Mouse (Mus musculus): ENCODE measurements around the gene Ackr2.

Ackr2 gene

DNA sequence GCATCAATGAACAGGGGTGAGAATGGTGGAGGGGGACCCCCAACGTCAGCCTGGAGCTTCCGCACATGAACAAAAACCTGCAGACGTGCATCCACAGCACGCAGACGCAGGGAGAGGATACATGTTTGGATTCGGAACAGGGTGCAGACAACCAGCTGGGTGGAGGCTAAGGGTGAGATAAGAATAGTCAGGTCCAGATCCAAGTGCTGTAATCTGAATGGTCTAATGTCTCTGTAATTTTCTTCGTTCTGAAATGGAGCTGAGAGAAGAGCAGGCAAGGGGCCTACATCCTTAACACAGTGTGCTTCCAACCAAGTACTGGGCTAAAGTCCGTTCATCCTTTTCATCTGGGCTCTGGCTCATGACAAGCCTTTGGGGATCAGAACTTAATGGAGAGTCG, 6.9 kb upstream of the Ackr2 start:
- peak in 1 of 2 experiments; percentile 6 for DNase-seq (ENCODE audit: low spot score in 2 of 2)

DNA sequence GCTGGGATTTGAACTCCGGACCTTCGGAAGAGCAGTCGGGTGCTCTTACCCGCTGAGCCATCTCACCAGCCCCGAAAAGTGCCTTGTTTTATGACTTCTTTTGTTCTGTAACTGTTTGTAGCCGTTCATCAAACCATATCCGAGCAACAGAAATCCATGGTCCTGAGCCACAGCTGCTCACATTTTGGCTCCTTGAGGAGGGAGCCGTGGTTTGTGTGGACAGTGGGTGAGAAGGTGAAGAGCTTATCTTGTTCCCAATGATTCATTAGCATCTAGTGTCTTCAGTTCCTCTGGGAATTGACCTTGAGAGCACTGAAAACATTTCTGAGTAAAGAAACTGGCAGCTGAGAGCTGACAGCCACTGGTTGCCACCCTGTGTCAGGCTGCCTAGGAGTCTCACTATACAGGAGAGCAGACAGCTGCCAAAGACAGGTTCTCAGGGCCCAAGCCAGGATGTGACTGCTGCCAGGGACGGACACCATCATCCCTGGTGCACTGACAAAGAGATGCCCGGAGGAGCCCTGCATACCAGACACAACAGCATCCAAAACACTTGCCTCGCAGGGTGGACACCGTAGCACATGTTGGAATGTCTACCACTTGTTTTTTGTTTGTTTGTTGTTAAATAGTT, 6.0 kb upstream of the Ackr2 start:
- peak in 1 of 2 experiments; percentile 15 for DNase-seq (ENCODE audit: low spot score in 2 of 2)

DNA sequence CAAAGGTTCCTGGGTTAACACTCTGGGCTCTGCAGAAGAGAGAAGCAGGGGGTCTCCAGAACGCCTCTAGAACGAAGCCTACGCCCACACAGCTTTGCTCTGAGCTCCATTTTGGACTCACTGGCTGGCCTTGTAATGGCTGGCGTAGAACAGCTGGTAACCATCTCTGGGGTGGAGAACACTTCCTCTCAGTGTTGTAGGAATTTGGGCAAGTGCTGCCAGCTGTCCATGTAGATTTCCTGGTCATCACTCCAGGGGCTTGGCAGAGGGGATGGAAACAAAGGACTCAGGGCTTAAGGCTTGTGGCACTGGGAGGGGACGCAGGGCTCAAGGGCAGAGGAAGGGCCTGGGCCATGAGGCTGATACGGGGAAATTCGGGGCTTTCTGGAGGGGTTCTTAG, 3.7 kb upstream of the Ackr2 start:
- DNase-seq (ENCODE audit: low spot score in 2 of 2): peak in 1 of 2 experiments; percentile 17

DNA sequence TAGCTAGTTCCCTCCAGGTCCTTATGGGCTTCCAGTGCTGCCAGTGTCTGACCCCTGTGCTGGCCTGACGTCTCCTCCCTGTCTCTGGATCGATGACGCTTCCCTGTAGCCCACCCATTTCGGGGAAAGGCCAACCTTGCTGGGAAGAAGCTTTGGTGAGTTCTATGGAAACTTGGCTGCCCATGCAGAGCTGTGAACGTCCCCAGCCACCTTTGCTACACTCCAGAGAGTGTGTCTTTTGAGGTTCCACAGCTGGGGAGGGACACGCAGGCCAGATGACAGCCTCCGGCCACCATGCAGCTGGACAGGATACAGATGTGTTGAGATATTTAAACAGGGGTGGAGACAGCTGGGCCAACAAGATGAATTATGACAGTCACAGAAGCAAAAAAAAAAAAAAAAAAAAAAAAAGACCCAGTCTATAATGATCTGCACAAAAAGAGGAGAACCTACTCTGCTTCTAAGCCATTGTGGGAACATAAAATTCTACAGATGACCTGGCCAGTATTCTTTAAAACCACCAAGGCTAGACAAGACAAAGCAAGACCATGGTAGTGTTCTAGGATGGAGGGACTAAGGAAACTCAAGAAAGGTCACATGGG, 2.7 kb upstream of the Ackr2 start:
- peak in 1 of 2 experiments; percentile 15 for DNase-seq (ENCODE audit: low spot score in 2 of 2)

DNA sequence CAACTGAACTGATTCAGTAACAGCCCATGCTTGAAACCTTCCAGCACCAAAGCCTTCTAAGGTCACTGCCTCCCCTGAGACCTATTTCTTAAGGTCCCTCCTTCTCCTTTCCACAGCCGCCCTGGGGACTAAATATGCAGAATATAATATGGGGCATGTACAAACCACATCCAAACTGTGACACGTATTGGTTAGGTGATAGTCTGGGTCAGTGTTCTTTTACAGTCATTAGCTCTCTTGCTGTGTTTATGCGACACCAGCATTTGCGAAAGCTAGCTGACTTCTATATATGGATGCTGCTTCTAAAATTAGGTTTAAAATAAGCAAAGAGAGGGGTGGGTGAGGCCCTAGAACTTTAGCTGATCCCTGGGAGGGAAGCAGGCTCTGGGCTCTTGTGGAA, 1.3 kb upstream of the Ackr2 start:
- no peak for DNase-seq (ENCODE audit: low spot score in 2 of 2)

DNA sequence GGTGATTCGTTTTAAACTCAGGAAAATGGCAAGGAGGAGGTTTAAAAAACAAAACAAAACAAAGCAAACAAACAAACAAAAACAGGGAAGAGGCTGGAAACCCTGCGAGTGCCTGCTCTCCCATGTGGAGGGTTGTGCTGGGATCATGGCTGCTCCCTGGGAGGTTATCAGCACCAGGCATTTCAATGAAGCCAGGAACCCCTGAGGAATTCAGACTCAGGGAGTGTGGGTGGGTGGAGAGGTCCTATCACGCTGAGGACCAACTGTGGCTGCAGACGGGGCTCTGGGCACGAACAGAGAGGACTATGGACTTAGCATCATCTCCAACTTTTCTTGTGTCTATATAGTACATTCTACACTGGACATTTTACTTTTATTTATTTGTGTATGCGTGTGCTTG, 1.2 kb downstream of the Ackr2 start:
- no peak for DNase-seq (ENCODE audit: low spot score in 2 of 2)

DNA sequence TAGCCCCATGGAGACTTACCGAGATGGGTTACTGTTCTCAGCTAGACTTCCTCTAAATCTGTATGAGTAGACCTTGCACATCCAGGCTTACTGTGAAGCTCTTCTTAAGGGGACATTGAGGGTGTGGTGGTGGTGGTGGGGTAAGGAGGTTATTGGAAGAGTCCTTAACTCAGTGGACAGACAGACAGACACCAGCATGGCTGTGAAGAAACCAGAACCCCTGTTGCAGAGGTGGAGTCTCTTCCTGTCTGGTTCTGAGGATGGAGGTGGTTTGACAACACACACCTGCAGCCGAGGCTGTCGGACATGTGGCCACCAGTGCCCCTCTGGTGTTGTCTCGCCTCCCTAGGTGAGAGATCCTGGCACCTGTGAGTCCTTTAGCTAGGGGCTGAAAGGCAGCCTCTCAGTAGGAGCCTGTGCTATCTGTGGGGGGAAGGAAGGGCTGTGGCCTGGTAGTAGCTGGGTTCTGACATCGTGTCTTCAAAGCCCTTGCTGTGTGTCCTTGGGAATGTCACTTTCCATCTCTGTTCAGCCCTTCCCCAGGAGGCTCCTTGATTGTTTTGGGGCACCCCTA, 2.2 kb downstream of the Ackr2 start:
- DNase-seq (ENCODE audit: low spot score in 2 of 2): peak in 1 of 2 experiments; percentile 10

DNA sequence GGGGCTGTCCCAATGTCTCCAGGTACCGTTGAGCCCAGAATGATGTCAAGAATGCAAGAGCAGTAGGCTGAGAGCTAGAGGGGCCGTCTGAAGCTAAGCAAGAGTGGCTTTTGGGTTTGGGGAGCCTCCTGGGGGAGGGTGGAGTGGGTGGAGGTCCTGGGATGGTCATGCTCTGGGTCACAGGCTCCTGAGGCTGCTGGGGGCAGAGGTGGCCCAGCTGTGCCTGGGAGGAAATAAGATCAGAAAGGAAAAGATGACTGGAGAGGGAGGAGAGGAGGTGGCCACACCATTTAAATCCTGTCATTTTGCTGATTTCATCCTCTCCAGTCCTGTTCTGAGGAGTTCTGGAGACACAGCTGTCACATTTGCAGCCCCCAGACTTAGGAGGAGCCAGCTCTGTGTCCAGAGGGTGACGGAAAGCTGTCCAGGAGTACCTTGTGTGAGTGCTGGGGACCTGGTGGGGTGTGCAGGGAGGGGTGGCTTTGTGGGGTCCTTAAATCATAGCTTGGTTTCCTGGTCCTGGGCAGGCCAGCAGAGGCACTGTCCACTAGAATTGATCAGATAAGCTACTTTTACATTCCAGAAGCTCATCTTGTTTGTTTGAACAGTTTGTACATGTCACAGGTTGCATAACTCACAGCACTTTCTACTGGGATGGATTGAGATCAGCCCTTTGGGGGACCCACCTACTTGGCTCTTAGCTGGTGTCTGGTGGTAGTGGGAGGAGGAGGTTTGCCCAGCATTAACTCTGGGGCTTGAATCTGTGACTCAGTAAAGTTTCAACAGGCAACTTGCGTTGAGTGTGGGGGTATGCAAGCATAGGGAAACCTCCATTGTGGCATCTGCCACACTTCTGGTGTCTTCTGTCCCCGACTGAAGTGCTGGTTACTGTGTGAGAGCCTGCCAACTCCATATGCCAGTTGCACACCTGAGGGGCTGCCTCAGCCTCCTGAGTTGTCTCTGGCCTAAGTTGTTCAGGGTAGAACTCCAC, 3.9 kb downstream of the Ackr2 start:
- peak in 1 of 2 experiments; percentile 9 for DNase-seq (ENCODE audit: low spot score in 2 of 2)

DNA sequence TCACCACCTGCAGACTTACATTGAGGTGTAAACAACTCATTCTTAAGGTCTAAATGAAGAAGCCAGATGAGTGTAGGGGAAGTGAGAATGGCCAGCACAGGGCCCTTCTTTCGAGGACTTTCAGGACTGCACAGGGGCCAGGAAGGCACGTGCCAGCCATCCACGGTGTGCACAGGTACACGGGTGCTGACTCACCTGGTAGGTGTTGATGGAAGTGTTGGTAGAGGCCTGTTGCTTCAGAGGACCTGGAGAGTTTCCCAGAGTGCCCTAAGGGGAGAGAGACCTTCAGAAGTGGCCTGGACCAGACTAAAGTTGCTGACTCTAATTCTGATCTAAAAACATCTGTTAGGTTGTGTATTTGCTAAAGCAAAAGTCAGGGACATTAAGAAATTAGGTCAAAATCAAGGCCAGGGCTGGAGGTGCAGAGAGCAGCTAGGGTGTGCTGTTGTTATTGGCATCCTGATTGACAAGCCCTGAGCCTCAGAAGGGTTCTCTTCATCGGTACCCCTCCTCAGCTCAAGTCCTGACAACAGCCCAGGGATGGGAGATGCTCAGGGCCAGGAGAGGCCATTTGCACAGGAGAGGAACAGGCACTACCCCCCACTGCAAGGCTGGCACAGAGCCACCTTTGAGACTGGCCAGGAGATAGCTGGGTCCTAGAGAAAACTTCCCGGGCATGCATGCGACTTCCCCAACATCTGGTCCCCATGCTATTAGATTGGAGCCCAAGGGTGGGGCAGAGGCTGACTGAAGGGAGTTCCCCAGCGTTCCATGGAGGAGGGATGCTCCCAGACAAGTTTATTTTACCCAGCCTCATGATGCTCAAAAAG, 5.5 kb downstream of the Ackr2 start:
- peak in 1 of 2 experiments; percentile 25 for DNase-seq (ENCODE audit: low spot score in 2 of 2)

DNA sequence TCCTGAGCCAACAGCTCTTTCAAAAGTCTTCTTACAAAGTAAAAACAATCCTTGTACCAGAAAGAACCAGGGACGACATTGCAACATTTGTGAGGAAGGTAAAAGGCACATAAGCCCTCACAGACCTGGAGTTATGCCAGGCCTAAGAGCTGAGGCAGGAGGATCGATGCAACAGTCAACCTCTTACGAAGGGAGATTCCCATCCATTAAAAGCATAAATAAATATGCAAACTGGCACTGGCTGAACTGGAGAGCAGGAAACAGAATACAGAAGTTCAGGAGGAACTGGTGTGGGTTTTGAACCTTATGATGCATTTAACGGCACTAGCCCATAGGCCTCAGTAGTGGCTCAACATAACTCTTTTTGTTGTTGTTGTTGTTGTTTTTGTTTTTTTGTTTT, 6.2 kb downstream of the Ackr2 start:
- DNase-seq (ENCODE audit: low spot score in 2 of 2): peak in 1 of 2 experiments; percentile 7

DNA sequence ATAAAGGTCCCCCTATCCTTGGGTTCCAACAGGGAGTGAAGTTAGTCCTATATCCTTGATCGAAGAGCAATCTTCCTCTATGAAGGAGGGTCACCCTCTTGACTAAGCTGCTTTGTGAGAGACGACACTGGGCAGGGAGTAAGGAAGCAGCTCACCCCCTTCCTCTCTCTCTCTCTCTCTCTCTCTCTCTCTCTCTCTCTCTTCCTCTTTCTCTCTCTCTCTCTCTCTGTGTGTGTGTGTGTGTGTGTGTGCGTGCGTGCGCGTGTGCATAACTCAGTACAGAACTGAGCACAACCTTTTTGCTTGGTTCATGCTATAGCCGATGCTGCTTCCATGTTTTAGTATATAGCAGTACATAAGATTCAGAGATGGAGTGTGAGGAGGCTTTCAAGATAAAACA, 6.8 kb downstream of the Ackr2 start:
- DNase-seq (ENCODE audit: low spot score in 2 of 2): peak in 1 of 2 experiments; percentile 6

DNA sequence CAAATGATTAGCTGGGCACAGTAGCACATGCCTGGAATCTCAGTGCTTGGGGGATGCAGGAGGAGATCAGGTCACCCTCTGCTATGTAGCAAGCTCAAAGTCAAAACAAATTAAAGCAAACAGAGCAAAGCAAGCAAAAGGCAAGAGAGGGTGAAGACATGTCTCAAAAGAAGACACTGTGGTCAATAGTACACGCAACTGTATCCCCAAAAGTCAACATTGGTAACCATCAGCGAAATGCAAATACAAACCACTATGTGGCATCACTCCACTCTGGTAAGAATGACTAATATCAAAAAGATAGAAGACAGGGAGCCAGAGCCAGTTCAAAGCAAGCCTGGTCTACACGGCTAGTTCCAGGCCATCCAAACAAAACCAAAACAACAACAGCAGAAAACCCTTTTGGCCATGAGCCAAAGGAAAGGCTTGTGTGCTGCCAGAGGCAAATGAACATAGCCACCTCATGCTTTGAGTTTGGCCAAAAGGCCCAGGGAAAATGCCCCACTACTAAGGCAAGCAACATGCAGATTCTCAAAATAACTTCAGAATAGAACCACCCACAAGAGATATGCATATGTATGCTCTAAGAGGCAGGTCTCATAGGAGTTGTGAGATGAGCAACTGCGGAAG, 7.5 kb downstream of the Ackr2 start:
- peak; percentile 26 to 48 for DNase-seq (ENCODE audit: low spot score in 2 of 2)

DNA sequence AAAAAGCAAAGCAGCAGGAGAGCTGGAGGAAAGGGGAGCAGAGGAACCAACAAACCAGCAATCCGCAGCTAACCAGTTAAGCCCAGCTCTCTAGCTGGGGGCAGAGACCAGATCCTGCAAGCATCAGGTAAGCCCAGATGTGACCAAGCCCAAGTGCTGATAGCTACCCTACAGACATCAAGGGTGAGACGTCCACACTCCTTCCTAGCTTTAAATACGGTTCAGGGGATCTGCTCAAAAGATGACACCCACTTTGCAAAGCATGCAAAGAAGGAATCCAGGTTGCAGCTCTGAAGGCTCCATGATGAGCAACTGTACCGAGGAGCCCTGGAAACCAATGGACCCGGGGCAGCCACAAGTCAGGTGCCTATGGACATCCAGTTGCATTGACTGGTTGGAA, 8.3 kb downstream of the Ackr2 start:
- DNase-seq (ENCODE audit: low spot score in 2 of 2): peak in 1 of 2 experiments; percentile 23

DNA sequence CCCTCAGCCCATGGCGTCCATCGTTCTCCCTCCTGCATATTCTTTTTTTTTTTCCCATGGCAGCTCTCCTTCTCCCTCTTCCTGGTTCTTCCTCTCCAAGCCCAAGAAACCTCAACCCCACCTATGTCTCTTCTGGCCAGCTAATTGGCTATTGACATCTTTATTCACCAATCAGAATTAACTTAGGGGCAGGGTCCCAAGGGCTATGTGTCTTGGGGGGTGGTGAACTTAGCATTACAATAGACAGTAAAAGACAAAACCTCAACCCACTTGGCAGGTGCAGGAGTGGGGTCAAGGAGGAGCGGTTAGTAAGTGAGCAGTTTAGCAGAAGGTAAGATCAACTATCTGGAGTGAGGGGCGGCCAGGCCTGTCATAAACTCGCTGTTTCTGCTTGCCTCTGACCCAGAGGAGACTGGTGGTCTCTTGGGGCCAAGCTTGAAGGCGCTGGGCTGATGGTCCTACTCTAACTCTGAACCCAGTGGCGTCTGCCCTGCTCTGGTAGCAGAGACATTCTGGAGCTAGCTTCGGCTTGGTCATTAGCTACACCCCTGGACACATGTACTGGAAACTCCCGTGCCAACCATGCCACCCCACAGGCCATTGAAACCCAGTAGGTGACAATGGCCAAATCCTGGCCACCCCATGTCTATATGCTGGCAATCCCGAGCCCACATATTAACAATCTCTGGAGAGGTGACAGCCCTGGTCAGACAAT, 9.4 kb downstream of the Ackr2 start:
- peak in 1 of 2 experiments; percentile 15 for DNase-seq (ENCODE audit: low spot score in 2 of 2)

DNA sequence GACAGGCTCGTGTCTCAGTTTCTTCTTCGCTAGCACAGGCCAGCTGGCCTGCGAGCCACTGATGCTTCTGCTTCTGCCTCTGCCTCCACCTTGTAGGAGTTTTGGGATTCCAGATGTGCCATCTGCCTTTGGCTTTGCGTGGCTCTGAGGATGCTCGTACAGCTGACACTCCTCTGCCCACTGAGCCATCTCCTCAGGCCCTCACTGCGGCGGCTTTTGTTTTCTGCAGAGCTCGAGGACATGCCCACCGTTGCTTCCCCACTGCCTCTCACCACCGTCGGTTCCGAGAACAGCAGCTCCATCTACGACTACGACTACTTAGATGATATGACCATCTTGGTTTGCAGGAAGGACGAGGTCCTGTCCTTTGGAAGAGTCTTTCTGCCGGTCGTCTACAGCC, 10.2 kb downstream of the Ackr2 start:
- peak in 1 of 2 experiments; percentile 16 for DNase-seq (ENCODE audit: low spot score in 2 of 2)

DNA sequence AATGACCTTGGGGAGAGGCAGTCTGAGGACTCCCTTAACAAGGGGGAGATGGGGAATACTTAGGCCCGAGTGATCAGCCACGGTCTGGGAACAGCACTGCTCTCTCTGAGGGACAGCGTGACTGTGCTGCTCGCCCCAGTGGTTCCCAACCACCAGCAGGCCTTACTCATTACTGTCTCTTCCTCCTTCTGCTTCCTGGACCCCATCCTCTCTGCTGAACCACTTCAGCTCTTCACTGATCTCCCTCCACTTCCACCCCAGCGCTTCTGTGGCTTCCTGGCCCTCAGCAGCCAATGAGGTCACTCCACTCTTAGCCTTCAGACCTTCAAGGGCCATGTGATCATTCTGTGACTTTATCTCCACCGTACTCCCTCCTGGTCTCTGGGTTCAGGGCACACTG, 11.5 kb downstream of the Ackr2 start:
- DNase-seq (ENCODE audit: low spot score in 2 of 2): no peak

DNA sequence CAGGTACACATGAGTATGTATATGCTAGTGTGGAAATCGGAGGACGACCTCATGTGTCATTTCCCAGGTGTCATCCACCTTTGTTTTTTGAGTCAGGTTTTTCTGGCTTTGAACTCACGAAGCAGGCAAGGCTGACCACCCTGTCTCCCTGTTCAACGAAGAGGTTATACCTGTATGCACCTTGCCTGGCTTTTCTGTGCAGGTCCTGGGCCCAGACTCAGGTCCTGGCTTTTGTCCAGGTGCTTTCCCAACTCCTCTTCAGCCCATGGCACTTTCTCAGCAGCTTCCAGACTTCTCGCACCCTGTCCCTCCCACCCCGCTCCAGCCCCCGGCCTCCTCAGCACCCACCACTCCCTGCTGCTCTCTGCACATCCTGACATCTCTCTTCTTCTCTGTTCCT, 13.0 kb downstream of the Ackr2 start:
- DNase-seq (ENCODE audit: low spot score in 2 of 2): no peak

DNA sequence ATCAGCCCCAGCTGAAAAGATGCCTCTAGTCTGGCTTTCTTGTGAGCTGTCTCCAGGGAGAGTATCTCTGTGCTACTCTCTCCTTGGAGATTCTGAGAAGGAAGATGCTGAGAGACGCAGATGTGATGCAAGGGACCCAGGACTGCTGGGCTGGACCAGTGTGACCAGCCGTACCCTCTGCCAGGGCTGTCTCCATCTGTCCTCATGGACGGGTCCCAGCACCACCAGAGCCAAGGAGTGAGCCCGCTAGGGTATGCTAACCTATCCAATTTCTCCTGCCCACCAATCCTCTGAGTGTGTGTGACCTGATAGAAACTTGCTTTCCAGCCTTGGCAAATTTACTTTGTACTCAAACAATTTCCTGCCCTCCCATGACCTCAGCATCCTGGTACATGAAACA, 14.6 kb downstream of the Ackr2 start:
- DNase-seq (ENCODE audit: low spot score in 2 of 2): no peak

DNA sequence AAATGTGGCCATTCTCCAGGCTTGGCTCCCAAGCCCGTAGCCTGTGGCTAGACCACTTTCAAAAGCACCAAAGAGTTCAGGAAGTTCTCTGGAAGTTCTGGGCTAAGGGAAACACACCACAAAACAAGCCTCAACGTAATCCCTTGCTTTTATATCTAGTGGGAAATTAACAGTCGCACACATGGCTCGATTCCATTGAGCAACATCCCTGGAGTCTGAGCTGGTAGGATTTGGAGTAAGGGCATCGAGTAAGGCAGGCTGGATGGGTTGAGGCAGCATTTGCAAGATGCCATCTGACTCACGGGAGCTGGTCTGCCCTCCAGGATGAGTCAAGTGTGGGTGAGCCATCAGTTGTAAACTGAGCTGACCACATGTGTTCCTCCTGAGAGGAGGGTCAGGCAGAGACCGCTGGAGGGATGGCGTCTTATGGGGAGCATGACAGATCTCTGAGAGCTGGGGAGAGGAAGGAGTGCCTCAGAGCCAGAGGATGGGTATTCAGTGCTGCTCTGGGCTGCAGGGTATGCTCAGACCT, 16.1 kb downstream of the Ackr2 start:
- no peak for DNase-seq (ENCODE audit: low spot score in 2 of 2)

DNA sequence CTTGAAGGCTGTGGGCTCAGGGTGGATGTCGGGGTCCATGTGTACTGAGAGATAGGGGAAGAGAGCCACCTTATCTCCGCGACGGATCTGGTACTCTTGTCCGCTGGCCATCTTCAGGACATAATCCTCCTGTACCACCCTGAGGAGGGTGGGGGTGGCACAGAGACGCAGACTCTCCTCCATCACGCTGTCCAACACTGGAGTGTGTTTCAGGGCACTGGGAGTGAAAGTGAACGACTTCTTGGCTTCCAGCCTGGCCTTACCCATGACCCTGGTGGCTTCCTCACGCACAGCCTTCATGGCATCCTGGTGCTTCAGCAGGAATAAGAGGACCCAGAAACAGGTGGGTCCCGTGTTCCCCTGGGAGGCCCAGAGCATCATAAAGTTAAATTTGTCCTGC, 16.9 kb downstream of the Ackr2 start:
- no peak for DNase-seq (ENCODE audit: low spot score in 2 of 2)
